Mouse (Mus musculus): ENCODE results near the gene Cd70.
A peak's percentile ranks its signal among the peaks of the same experiment; 100 is the strongest.

Cd70 gene

GRCm38 (mm10) chr17:57096623-57096920, 53.0 kb downstream of the Cd70 start:
- peak; percentile 88 for DNase-seq (ENCODE audit: low spot score)

Data from embryo, embryonic 10 days (tissue).